Mouse (Mus musculus): ENCODE results near the gene Psmd9. TPM values are rescaled to one million over a fixed set of nuclear protein-coding genes. Genes with fewer than 3 reads are reported as not detected.
"Not testable (repeated sequence)": the region's sequence is repeated elsewhere in the genome, so short reads cannot be mapped to it uniquely, and the experiment has no call there.

Psmd9 gene
- total RNA-seq, 4 experiments from 2014 or later: 11.7 to 16.6 (median 13.8) TPM

DNA sequence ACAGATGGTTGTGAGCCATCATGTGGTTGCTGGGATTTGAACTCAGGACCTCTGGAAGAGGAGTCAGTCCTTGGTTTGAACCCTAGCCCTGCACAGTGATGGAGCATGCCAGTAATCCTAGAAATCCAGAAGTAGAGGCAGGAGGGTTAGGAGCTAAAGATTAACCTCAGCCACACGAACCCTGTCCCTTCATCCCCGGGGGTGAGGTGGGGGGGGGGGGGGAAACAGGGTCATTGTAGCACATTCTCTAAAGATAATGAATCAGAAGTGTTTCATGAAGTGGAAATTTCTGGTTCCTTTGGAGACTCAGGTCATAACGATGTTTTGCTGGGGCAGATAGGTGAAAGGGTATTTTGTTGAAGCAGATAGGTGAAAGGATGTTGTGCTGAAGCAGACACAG is 21.7 kb downstream of the Psmd9 start:
- no peak for DNase-seq (ENCODE audit: low spot score)

DNA sequence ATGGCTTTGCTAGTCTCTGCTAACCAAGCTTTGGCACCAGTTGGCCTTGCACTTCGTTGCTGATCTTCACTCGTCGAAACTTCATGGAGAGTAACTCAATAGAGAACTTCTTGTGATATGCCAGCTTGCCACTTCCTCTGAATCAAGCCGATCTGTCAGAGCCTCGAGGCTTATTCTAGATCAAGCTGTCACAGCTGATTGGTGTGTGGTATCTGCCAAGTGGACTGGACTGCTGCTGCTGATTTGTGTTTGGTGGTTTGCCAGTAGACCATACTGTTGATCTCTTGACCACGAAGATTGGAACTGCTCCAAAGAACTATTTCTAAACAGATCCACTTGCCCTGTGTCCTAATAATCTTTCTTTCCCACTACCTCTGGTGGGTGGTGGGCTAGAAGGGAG is 22.2 kb downstream of the Psmd9 start:
- DNase-seq (ENCODE audit: low spot score): no peak

DNA sequence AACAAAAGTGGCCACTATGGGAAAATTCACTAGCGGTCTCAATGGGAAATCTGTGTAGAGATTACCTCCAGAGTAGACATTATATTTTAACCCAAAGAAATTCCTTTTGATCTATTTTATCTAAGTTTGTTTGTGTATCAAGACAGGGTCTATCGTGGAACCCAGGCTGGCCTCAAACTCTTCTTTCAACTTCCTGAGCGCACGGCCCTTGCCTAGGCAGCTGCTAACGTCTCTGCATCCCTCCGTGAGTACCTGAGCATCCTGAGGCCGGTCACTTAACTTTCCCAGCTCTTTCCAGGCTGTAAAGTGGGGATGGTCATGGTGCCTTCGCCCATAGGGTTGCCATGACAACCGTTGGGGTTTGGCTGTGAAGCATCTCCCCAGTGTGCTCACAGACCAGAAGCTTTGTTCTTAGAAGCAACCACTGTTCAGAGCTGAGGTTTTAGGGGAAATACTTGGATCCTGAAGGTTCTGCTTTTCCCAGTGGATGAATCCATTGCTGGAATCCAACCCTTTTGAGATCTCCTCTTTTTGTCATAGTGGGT is 23.5 kb downstream of the Psmd9 start:
- DNase-seq (ENCODE audit: low spot score): no peak

GRCm38 (mm10) chr5:123193436-123193835 is 24.2 kb downstream of the Psmd9 start:
- no peak for DNase-seq (ENCODE audit: low spot score)

- no peak for DNase-seq (ENCODE audit: low spot score)
These were observed 25.6 kb downstream of the Psmd9 start for GRCm38 (mm10) chr5:123194856-123195255.

DNA sequence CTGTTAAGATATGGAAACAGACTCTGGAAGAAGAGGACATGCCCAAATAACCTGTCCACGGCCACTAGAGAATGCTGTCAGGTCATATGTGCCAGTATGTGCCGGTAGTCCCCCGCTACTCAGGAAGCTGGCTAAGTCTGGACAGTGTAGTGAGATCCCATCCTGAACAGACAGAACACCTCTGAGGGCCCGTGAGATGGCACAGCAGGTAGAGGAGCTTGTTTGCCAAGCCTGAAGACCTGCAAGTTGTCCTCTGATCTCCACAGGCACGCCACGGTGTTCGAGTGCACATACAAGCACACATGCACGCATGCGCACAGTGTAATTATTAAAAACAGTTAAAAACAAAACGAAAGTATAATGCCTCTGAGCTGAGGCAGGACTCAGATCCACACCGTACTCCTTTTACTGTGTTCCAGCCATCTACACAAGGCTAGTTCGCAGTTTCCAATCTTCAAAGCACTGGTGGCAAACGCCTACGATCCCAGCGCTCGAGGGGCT is 26.3 kb downstream of the Psmd9 start:
- DNase-seq (ENCODE audit: low spot score): no peak

- DNase-seq (ENCODE audit: low spot score): no peak
These were observed 27.5 kb downstream of the Psmd9 start for GRCm38 (mm10) chr5:123196746-123197145.

DNA sequence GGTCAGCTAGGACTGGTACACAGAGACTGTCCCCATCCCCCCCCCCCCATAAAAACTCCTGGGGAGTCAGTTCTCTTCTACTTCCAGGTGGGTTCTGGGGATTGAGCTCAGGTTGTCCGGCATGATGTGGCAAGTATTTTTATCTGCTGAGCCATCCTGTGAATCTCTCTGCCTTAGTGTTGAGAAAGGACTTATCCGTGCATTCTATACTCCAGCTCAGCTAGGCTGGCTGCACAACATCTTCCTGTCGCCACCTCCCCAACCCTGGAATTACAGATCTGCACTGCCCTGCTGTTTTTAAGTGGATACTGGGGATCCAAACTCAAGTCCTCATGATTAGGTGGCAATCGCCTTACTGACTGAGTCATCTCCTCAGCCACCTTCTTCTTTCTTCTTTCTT is 29.3 kb downstream of the Psmd9 start:
- no peak for DNase-seq (ENCODE audit: low spot score)

DNA sequence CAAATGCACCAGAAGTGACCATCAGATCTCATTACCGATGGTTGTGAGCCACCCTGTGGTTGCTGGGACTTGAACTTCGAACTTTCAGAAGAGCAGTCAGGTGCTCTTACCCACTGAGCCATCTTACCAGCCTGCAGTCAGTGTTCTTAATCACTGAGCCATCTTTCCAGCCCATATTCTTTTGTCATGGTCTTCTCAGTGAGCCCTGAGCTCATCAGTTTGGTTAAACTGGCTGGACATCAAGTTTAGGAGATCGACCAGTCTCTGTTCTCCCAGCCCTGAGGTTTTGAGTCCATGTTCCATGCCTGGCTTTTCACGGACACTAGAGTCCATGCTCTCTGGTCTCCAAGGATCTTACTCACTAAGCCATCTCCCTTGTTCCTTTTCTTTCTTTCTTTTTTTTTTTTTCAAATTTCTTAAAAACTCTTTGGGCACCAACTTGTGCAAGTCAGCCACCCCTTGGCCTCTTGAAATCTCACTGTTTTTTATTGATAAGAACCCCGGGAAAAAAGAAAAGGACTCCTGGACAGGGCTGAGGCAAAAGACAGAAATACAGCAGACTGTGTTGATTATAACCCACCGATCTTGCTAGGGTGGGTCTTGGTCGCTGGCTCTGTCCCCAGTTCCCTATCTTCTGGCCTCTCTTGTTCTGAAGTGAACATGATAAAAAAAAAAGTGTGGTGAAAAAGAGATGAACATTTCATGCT is 31.8 kb downstream of the Psmd9 start:
- not testable (repeated sequence) for DNase-seq (ENCODE audit: low spot score)

- DNase-seq (ENCODE audit: low spot score): no peak
These were observed 32.3 kb downstream of the Psmd9 start for GRCm38 (mm10) chr5:123201523-123201892.

DNA sequence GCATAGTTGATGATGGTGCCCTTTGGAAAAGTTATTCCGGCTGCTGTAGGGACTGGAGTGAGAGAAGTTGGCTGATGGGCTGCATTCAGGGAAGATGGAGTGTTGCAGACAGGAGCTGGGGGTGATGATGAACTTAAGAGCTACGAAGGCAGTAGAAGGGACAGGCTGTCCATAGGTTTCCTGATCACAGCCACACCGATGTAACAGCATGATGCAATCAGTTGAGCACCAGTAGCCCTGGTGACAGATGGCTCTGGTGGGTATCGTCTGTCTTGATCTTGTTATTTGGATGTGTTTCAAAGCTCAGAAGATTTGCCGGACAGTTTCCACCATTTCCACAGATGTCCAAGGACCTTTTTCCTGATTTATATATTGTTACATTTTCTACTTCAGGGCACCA is 32.8 kb downstream of the Psmd9 start:
- DNase-seq (ENCODE audit: low spot score): no peak

DNA sequence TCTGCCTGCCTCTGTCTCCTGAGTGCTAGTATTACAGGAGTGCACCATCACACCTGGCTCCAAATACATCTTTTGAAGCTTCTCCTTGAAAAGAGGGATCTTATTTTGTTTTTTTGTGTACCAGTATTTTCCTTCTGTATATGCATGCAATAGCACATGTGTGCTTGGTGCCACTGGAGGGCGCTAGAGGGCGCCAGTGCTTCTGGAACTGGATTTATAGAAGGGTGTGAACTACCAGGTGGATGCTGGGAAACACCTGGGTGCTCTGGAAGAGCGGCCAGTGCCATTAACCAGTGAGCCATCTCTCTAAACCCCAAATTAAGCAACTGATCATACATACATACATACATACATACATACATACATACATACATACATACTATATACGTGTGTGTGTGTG is 33.6 kb downstream of the Psmd9 start:
- not testable (repeated sequence) for DNase-seq (ENCODE audit: low spot score)

DNA sequence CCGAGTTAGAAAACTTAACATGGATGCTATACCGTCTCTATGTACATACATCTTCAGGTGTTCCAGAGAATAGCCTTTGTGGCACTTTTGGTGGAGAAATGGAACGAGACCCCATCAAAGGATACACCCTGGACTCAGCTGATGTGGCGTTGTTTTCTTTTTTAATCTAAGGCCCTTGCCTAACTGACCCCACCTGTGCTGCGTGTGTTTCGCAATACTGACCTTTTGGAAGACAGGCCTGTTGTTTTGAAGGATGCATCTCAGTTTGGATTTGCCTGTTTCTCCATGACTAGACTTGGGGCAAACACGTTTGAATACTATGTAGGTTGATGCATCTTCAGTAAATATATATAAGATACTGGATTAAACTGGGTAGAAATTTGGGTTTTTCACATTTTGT is 34.4 kb downstream of the Psmd9 start:
- not testable (repeated sequence) for DNase-seq (ENCODE audit: low spot score)

DNA sequence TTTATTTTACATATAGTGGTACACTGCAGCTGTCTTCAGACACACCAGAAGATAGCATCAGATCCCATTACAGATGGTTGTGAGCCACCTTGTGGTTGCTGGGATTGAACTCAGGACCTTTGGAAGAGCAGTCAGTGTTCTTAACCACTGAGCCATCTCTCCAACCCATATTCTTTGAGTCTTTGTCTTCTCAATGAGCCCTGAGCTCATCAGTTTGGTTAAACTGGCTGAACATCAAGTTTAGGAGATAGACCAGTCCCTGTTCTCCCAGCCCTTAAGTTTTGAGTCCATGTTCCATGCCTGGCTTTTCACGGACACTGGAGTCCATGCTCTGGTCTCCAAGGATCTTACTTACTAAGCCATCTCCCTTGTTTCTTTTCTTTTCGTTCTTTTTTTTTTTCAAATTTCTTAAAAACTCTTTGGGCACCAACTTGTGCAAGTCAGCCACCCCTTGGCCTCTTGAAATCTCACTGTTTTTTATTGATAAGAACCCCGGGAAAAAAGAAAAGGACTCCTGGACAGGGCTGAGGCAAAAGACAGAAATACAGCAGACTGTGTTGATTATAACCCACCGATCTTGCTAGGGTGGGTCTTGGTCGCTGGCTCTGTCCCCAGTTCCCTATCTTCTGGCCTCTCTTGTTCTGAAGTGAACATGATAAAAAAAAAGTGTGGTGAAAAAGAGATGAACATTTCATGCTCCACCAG is 53.3 kb downstream of the Psmd9 start:
- not testable (repeated sequence) for DNase-seq (ENCODE audit: low spot score)

- DNase-seq (ENCODE audit: low spot score): no peak
These were observed 53.8 kb downstream of the Psmd9 start for GRCm38 (mm10) chr5:123223051-123223410.

DNA sequence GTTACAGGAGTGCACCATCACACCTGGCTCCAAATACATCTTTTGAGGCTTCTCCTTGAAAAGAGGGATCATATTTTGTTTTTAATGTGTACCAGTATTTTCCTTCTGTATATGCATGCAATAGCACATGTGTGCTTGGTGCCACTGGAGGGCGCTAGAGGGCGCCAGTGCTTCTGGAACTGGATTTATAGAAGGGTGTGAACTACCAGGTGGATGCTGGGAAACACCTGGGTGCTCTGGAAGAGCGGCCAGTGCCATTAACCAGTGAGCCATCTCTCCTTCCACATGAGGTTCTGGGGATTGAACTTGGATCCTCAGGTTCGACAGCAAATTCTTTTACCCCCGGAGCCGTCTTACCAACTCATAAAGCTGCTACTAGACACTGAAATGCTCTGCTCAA is 54.6 kb downstream of the Psmd9 start:
- not testable (repeated sequence) for DNase-seq (ENCODE audit: low spot score)

- DNase-seq (ENCODE audit: low spot score): no peak
These were observed 57.6 kb downstream of the Psmd9 start for GRCm38 (mm10) chr5:123226851-123227250.

DNA sequence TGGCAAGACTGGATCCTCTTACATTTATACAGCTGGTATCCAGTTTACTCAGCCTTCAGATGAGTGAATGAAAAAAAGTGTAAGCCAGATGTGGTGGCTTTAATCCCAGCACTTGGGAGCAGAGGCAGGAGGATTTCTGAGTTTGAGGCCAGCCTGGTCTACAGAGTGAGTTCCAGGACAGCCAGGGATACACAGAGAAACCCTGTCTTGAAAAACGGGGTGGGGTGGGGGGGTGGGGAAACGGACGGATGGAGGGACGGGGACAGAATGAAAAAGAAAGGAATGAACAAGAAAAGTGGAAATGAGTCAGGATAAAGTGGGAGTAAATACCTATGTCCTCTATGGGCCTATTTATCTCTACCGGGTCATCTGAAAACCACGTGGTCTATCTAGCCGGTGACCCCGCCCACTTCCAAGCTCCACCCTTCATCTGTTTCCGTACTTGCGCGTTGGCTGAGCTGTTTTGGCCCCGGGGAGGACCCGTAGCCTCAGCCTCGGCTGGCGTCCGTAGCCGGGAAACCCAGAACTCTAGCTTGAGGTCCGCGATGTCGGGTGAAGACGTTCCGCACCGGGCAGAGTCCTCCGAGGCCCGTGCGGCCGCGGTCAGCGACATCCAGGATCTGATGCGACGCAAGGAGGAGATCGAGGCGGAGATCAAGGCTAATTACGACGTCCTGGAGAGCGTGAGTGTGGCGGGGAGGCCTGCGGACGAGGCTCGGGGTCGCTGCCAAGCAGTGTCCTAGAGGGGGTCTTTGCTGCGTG is 58.7 kb downstream of the Psmd9 start:
- peak; percentile 96 for DNase-seq (ENCODE audit: low spot score)

DNA sequence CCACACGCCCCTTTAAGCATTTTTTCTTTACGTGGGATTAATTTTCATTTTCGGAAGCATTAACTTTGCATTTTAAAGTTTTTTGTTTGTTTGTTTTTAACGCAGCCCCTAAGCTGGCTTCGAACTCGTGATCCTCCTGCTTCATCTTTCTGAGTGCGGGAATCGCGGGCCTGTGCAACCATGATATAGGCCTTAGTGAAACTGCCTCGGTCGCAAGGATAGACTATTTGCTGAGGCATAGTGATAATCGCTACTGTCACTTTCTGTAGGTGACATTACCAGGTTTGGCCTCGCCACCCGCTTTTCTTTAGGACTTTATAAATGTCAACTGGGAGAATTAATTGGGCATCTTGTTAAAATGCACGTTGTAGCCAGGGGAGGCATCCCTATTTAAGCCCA is 59.3 kb downstream of the Psmd9 start:
- no peak for DNase-seq (ENCODE audit: low spot score)

DNA sequence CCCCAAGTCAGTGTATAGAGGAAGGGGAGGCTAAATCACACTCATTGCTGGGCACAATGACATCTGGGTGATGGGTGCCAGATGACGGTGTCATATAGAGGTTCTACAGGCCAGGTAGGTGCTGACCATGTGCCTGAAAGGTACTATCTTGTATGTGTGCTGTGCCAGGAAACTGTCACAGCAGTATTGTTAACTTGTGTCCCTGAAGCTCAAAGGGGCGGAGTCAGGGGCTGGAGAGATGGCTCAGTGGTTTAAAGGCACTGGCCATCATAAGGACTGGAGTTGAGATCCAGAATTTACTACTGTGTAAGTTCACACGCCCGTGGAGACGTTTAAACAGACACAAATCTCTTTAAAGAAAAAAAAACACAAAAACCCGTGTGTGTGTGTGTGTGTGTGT is 60.1 kb downstream of the Psmd9 start:
- no peak for DNase-seq (ENCODE audit: low spot score)

GRCm38 (mm10) chr5:123232180-123232579 is 63.0 kb downstream of the Psmd9 start:
- DNase-seq (ENCODE audit: low spot score): no peak

DNA sequence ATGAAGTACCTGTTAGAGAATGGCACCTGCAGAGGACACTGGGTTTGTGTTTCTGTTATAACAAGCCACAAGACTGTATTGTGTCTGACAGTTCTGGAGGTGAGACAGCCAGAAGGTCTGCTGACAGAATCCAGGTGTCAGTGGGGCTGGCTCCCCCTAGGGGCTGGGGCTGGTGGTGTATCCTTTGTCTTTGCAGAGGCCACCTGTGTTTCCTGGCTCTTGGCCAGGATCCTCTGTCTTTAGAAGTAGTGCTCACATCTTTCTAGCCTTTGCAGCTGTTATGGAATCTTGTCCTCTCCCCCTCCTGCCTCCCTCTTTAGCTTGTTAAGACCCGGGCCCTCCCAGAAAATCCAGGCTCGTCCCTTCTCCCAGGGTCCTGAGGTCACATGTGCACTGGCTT is 66.5 kb downstream of the Psmd9 start:
- DNase-seq (ENCODE audit: low spot score): no peak
